Mouse (Mus musculus): ENCODE data around the gene Kif1b.
"Not testable (repeated sequence)": the region's sequence is repeated elsewhere in the genome, so short reads cannot be mapped to it uniquely, and the experiment has no call there.

The Kif1b gene

DNA sequence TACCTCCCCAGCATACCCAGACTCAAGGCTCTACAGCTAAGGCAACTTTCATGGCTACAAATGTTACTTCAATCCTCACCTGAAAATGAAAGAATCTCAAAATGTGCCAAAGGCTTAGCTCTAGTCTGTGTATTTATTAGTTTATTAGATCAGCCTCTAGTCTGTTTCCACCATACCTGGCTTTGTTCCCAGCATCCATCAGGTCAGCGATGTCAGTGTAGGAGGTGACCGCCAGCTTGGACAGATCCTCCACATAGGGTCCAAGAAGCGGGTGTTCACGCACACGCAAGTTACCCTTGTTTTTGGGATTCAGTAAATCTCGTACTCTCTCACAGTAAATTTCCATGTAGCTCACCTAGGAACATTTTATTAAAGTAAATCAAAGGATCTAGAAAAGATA is 37.0 kb downstream of the Kif1b start:
- DNase-seq (ENCODE audit: low spot score in 2 of 2), result no peak

DNA sequence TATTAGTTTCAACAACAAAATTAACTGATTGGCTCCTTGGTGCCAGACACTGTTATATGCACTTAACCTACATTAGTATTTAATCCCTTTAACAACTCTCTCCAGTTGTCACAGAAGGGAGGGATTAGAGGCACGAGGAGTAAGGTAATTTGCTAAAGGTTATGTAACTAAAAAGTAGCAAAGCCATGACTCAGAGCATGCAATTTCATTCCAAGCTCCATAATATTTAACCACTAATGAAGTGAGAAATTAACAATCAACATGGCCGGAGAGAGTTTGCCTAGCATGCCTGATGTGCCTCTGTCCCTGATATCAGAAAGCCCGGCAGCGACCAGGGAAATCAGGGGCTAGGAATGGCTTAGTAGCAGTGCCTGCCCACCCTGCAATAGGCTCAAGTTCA is 38.5 kb downstream of the Kif1b start:
- DNase-seq (ENCODE audit: low spot score in 2 of 2), result no peak

DNA sequence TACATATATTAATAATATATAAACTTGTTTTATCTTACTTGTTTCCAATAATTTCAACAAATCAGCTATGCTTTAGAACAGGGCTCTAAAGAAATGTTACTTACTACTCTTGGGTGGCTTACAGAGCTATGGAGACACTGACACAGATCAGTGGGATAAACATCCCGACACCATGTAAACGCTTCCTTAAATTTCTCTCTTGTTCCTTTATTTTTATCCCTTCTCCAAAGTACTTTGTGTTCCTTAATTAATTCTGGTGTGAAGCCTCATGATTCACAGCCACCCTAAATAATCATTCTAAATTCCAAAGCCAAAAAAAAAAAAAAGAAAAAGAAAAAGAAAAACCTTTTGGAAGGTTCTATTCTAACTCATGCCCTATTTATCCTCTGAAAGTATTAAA is 42.6 kb downstream of the Kif1b start:
- DNase-seq (ENCODE audit: low spot score in 2 of 2), result no peak

DNA sequence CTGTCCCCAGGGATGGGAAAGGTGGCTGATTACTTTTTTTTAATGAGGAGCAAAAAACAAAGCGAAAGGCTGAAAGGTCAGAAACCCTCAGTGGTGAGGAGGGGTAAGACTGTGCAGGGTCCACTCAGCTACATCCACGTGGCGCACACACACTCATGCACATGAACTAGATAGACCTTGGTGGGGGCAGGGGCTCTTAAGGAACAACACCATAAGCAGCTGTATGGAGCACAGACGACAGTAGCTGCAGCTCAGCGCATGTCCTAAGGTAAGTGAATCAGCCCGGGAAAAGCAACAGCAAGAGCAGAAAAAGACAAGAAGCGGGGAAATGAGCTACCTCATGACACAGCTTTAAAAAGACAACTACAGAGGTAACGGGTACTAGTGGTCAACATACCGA is 44.3 kb downstream of the Kif1b start:
- no peak for DNase-seq (ENCODE audit: low spot score in 2 of 2)

DNA sequence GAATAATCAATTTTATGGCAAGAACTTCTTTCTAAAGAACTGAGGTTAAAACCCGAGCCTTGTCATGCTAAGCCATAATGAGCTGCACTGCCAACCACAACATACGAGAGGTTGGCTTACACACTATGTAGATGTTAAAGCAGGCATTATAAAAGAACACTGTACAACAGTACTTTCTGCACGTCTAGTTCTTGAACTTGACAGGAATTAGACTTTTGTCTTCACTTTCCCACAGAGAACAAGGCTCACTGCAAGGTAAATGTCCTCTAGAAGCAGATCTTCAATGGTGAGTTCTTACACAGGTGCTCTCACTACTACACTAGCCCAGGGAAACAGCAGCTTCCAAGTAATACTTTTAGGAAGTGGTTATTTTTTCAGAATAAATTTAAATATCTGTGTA is 46.0 kb downstream of the Kif1b start:
- no peak for DNase-seq (ENCODE audit: low spot score in 2 of 2)

DNA sequence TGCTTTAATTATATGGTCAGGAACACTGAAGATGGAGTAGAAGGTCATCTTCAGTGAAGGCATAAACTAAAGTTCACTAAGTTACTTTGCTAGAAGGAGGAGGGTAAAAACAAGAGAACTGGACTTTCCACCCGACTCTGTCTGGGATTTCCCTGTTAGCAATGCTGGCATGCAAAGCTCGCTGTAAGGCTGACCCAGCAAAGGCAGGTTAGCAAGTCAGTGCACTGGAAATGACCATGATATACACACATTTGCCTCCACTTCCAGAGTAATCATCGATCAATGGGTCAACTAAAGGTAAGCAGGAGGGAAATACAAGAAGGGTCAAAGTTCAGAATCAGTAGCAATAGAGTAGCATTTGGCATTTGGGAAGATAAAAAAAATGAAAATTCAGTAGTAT is 46.6 kb downstream of the Kif1b start:
- DNase-seq (ENCODE audit: low spot score in 2 of 2), result no peak

DNA sequence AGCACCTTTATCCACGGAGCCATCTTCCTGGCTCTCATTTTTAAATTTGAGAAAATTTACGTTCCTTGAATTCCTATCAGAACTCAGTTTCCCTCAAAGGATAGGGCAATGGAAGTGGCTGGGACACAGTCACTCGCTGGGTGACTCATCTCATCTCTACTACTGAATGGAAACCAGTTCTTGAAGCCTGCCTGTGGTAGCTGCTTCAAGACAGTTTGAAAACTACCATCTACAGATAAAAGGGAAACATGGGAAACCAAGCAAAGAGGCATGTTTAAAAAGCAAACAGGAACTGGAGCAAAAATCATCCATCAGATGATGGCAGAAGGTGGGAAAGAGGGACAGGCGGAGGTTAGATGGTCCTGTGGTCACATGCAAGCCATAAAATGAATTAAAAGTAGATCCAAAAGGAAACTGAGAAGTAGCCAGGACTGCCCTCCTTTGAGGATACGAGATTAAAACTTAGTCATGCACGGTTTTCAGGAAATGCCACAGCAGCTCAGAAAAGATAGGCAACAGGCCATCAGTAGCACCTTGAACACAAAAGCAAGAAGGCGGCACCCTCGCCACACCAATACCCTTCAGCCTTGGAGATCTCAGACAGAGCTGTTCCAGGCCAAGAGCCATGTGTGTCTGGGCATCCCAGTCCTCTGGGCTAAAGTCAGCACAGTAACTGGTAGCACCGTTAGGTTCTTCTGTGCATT is 48.0 kb downstream of the Kif1b start:
- no peak for DNase-seq (ENCODE audit: low spot score in 2 of 2)

DNA sequence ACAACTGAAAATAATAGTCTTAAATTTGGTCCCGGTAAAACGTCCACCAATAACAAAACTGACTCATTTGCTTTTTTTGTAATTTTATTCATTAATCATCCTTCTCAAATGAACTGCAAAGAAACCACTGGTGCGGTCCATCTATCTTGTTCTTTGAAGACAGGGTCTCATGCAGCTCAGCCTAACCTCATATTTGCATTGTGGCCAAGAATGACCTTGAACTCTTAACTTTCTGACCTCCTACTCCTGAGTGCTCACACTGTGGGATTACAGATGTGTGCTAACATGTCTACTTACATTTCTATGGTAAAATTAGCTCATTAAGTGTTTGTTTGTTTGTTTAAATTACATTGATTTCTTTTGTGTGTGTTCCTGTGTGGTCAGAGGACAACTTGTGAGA is 48.6 kb downstream of the Kif1b start:
- no peak for DNase-seq (ENCODE audit: low spot score in 2 of 2)

DNA sequence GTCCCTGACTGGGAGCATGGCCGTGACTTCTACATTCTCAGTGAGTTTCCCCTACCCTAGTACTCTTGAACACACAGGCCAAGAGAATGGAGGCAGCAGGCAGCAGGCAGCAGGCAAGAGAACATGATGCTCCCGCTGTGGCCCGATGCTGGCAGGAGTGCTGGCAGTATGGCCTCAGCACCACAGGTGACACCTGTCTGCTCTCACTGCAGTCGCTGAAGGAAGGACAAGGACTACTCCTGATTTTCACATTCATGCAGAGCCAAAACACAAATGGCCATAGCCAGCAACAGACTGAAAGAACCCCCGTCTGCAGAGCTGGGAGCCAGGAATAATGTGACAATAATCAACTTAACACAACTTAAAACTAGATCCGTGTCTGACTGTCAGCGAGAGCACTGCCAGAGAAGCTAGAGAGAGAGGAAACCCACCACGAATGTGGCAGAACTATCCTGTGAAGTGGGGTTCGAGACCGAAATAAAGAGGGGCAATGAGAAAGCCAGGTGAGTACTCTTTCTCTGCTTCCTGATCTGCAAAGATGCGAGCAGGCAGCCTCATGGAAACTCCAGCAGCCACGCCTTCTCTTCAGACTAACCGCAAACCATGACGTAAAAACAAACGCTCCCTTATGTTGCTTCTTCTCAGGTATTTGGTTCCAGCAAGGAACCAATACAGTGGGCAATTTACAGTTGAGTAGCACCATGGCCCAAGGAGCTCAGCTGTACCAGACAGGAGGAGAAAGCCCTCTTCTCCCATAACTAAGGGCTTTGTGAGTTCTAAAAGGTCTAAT is 50.8 kb downstream of the Kif1b start:
- no peak for DNase-seq (ENCODE audit: low spot score in 2 of 2)

DNA sequence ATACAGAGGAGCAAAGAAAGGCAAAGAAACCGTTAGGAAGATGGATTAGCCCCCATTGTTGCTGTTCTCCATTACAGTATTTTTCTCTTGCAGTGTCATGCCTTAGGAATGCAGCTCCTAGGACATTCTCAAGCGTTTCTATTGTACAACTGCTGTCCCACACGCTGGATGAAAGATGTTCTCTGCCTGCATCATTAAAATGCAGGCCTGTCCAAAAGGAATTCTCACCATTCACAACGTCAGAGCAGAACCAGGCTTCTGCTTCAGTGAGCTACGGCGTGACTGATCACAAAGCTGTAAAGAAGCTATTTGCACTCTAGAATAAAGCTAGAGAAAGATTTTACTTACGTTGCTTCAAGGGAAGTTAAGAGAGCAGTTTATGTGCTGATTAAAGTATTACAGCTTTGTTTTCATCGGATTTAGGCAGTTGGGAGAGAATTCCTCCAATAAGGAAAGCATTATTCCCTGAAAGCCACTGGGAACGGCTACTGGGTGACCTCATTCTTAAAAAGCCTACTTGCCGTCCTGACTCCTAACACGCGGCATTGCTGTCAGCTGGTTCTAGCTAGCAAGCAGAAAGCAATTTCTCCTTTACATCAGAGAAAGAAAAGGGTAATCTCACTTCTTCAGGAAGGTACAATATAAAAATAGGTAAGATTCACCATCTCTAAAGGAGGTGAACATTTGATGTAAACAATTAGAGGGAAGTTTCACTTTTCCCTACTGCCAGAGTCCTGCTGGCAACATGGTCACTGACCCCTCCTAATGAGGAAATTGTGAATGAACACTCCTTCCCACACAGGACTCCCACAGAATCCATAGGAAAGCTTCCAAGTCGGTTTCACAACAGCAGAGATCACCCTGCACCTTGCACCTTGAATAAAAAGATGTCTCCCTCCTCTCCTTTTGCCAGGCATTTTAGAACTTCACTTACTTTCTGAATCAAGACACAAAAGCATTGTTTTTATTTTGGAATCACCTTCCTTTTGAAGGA is 51.9 kb downstream of the Kif1b start:
- no peak for DNase-seq (ENCODE audit: low spot score in 2 of 2)

DNA sequence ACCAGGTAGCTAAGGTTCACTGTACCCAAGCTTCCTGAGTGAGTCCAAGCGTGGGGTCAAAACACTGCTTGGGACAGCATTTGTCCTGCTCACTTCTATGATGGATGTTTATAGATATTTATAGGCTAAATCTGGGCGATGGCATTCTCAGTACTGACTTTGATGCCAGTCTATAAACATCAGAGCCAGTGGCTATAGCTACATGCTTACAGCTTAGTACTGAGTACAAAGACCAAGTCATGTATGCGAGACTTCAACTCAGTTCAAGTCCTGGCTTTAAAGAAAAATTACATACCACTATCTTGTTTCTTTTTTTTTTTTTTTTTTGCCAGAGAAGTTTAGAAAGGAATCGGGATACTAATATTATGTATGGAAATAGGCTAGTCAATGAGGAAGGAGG is 52.7 kb downstream of the Kif1b start:
- no peak for DNase-seq (ENCODE audit: low spot score in 2 of 2)

DNA sequence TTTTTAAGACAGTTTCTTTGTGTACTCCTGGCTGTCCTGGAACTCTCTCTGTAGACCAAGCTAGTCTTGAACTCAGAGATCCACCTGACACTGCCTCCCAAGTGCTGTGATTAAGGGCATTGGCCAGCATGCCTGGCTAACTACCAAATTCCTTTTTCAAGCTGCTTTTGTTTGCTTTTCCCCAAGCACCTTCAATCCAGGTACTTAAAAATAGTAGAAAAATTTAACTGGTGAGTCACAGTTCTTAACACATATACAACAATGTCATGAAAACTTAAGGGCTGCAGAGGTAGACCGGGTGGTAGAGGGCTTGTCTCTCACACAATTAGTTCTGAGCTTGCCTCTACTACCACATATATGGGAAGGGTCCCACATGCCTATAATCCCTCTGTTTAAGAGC is 58.2 kb downstream of the Kif1b start:
- DNase-seq (ENCODE audit: low spot score in 2 of 2), result no peak

DNA sequence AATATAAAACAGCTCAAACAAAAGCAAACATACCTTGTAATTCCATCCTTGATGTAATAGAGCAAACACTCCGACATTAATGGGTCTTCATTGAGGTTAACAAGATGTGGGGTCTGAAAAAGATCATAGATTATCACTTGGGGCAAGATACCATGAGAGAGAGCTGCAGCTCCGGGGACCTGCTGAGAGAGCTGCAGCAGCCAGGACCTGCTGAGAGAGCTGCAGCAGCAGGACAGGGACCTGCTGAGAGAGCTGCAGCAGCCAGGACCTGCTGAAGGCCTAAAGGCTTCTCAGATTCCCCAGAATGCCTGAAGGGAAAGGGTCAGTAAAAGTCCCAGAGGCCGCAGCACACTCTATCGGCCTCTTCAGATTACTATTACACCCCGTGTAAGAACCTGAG is 59.7 kb downstream of the Kif1b start:
- DNase-seq (ENCODE audit: low spot score in 2 of 2), result no peak

DNA sequence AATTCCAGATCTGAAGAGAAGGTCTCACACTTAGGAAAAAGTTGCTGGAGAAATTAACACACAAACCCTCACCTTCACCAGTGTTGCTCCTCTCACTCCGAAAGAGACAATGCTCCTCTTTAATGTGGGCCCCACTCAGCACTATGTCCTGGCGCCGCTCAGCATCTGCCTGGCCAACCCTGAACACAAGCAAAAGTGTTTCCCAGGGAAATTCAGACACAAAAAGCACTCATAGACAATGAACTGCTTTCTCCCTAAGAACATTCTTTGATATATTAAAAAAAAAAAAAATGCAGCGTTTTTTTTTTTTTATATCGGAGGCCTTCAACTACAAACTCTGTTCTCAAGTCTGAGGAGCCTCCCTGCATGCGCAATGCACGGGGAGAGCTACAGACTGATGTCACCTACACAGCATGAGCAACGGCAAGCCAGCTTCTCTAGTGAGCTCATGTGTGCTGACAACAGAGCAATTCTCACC is 60.3 kb downstream of the Kif1b start:
- DNase-seq (ENCODE audit: low spot score in 2 of 2), result no peak

DNA sequence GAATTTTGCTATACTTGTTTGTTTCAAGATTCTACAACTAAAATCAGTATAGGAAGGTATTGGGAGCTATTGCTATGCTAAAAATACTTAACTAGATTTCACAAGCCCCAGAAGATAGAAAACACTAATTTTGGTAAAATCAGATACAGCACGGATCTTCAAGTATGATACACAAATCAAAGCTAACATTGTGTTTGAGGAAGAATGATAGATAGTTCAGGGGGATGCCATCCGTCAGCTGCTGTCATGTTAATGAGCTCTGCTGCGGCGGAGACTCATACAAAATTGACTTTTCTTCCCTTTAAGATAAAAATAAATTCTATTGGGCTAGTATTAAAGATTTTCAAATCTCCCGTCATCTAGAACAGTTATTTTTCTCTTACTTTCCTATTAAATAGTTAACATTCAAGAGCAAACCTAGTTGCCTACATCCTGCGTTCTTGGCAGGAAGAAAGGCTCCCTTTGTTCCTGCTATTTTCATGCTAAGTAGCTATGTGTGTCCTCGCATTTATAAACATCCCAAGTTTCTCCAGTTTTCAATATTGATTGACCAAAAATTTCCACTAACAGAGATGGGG is 60.8 kb downstream of the Kif1b start:
- no peak for DNase-seq (ENCODE audit: low spot score in 2 of 2)

DNA sequence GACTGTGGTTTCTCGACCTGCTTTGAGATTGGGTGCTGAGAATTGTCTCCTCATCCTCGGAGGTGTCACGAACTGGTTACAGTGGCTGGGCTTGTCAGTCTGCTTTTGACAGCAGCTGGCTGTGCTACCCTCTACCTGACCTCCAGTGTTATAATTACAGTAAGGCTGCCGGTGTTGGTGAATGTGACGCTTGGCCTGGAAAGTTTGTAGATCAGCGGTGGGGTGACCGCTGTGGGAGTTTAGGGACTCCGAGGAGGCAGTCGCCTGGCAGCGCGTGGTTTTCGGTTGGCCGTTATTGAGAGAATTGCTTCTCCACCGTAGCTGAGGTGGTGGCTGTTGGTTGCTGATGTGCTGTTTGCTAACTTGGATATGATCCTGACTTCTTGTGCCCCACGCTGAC is 70.5 kb downstream of the Kif1b start:
- DNase-seq (ENCODE audit: low spot score in 2 of 2), result no peak

DNA sequence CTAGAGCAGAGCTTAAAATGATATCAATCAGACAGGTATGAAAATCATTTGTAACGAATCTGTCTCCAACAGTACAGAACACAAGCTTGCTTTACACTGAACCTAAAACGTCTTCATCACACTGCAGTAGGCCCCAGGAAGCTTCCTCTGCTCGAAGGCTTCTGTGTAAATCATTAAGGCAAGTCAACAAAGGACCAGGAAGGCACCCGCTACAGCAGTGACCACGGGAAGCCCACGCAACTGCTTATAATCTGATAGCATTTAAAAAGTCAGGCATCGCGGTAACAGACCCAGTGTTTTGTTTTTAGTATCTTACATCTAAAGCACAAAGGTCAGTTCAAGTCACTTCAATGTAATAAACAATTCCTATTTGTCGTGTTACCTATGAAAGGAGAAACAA is 73.6 kb downstream of the Kif1b start:
- DNase-seq (ENCODE audit: low spot score in 2 of 2), result no peak

DNA sequence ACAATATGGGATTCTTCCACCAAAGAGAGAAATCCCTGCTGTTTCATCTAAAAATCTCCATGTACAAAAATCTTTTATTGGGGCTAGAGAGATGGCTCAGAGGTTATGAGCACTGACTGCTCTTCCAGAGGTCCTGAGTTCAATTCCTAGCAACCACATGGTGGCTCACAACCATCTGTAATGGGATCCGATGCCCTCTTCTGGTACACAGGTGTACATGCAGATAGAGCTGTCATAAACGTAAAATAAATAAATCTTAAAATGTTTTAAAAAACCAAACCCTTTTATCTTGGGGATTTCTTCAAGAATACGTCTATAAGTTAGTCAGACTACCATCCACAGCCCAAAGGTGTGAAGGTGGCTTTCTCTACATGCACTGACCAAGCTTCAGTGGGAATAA is 78.8 kb downstream of the Kif1b start:
- not testable (repeated sequence) for DNase-seq (ENCODE audit: low spot score in 2 of 2)

DNA sequence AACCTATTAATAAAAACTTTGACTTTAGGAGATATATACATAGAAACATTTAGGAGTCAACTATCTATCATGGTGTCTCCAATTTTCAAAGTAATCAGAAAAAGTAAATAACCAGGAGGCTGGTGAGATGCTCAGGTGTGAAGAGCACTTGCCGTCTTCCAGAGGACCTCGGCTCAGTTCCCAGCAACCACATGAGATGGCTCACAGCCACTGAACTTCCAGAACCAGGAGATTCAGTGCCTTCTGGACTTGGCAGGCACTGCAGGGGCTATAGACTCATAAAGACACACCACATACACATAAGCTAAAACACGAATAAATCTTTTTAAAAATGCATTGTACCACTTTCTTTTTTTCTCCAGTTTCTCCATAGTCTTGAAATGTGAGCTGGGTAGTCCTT is 79.2 kb downstream of the Kif1b start:
- no peak for DNase-seq (ENCODE audit: low spot score in 2 of 2)

DNA sequence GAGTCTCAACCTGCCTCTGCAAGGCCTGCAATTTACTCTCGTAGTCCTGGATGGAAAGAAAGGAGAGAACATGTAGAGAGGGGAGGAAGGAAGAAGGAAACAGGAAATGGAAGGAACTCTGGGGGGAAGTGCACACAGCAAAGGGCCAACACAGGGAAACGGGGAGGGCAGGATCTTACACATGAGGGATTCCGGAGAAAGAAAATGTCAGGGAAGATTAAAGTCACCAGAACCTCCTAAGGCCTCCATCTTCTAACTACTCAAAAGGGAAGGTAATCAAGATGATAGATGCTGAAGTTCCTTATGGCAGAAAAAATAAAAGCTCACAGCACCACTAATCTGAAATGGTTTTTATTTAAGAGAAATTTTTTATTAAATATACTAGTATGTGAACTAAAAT is 81.2 kb downstream of the Kif1b start:
- no peak for DNase-seq (ENCODE audit: low spot score in 2 of 2)

DNA sequence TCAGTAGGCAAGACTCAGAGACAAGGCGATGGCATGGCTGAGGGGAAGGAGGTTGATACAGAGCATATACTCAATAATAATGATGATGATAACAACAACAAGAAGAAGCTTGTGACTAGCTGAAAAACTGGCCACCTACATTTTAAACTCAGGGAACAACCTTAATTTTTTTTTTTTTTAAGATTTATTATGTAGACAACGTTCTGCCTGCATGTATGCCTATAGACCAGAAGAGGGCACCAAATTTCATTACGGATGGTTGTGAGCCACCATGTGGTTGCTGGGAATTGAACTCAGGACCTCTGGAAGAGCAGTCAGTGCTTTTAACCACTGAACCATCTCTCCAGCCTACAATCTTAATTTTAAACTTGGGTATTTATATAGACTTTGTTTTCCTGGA is 84.0 kb downstream of the Kif1b start:
- DNase-seq (ENCODE audit: low spot score in 2 of 2), result no peak

DNA sequence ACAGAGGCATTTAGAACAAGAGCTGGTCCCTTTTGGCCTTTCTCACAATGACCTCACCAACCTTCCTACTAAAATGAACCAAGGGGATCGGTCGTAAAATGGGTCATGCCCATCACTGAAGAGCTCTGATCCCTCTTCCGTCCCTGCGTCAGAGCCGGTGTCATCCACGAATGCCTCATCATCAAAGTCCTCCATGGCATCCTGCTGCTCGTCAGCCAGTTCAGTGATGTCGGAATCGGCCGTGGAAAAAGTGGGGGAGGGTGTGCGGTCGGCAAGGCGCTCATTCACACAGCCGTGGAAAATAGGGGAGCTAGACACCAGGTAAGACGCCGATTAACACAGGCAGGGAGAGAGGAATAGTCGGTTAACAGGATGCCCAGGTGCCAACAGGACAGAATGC is 87.0 kb downstream of the Kif1b start:
- no peak for DNase-seq (ENCODE audit: low spot score in 2 of 2)
